Mouse (Mus musculus) stomach, postnatal 0 days (tissue): ENCODE data around the gene Ptpn11.
"Not testable (repeated sequence)": the region's sequence is repeated elsewhere in the genome, so short reads cannot be mapped to it uniquely, and the experiment has no call there.

Experiments used
- CTCF ChIP-seq: IDR thresholded peaks from 2 replicates; pipeline ENCODE4 v1.5.1; 2016; ENCODE audit warnings: antibody characterized with exemption, low read depth, mild to moderate bottlenecking, moderate library complexity
- EP300 ChIP-seq: optimal IDR thresholded peaks from 2 replicates; pipeline ENCODE3; 2016; ENCODE audit warnings: antibody characterized with exemption

DNA sequence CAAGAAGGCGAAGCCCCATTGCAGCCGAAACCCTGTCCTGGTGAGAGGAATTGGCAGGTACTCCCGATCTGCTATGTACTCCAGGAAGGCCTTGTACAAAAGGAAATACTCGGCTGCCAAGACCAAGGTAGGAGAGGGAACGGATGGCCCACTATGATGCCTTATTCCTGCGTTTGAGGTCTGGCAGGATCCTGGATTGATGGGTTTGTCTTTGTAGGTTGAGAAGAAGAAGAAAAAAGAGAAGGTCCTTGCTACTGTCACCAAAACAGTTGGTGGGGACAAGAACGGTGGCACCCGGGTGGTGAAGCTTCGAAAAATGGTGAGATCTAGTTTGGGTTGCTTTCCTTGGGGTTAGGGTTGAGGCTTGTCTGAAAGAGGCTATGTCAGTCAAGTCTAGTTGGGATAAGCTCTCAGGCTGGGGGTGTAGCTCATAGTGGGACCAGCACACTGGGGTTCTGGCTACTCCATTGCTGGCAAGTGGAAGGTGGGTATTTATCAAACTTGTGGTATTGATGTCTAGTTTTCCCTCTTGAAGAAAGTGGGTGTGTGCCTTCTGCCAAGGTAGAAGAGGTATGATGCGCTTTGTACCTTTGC lies 14.4 kb upstream of the Ptpn11 start:
- TF ChIP-seq EP300, CTCF: not testable (repeated sequence)
